Mouse (Mus musculus) lung, embryonic 16.5 days (tissue): Measurements from ENCODE around the gene Tex19.1. TPM values are rescaled to one million over a fixed set of nuclear protein-coding genes. Genes with fewer than 3 reads are reported as not detected.
A peak's percentile ranks its signal among the peaks of the same experiment; 100 is the strongest.

Source experiments
- ATAC-seq: fragments of 200-750 bp; cut with Nextera tagmentation; 2 replicates; pipeline ENCODE4 v1.8.0; 2017; ENCODE audit warnings: low read depth, mild to moderate bottlenecking, moderate library complexity
- H3K27ac ChIP-seq: fragments of 300-500 bp; sonication (generic); 2 replicates; pipeline ENCODE4 v1.5.1; 2014; ENCODE audit warnings: mild to moderate bottlenecking, control low read depth, low read length
- H3K27me3 ChIP-seq: fragments of 300-500 bp; sonication (generic); 2 replicates; pipeline ENCODE4 v1.6.1; 2014; ENCODE audit warnings: low read depth, low read length, mixed read lengths; ENCODE audit not compliant: control insufficient read depth, insufficient read depth
- H3K36me3 ChIP-seq: fragments of 300-500 bp; sonication (generic); 2 replicates; pipeline ENCODE4 v1.6.1; 2014; ENCODE audit warnings: low read length; ENCODE audit not compliant: control insufficient read depth, insufficient read depth
- H3K4me1 ChIP-seq: fragments of 300-500 bp; sonication (generic); replicated peaks from 2 replicates; pipeline ENCODE4 v1.6.1; 2014; ENCODE audit warnings: low read length, mixed read lengths; ENCODE audit not compliant: control insufficient read depth, insufficient read depth
- H3K4me2 ChIP-seq: fragments of 300-500 bp; sonication (generic); 2 replicates; pipeline ENCODE4 v1.6.1; 2014; ENCODE audit warnings: low read depth, low read length, control low read depth
- H3K4me3 ChIP-seq: fragments of 300-500 bp; sonication (generic); 2 replicates; pipeline ENCODE4 v1.5.1; 2014; ENCODE audit warnings: mild to moderate bottlenecking, low read length, control low read depth
- H3K9ac ChIP-seq: fragments of 300-500 bp; sonication (generic); 2 replicates; pipeline ENCODE4 v1.6.1; 2014; ENCODE audit warnings: low read length, control low read depth
- H3K9me3 ChIP-seq: fragments of 300-500 bp; sonication (generic); 2 replicates; pipeline ENCODE4 v1.6.1; 2016; ENCODE audit warnings: low read length; ENCODE audit not compliant: control insufficient read depth
- WGBS: fragments of 180-500 bp; shearing (Covaris S2); extraction: QIAGEN DNeasy Blood & Tissue Kit; methylation state at CpG from one replicate; pipeline ENCODE4 v1.1.7; 2014; 5-methylcytosine and 5-hydroxymethylcytosine counted together
- polyA plus RNA-seq: library from polyadenylated mRNA; unstranded; fragments of >200 nt; fragmentation: Nextera tagmentation; extraction: Ambion mirVana; gene quantifications from 2 replicates; pipeline ENCODE4 v1.2.1, GENCODE M21; 2015

The Tex19.1 gene
- polyA plus RNA-seq, 1 experiment from 2014 or later = not detected

- H3K27ac ChIP-seq = no peak overlapping the region
- no peaks in the 10 kb centered on the region for H3K9me3 ChIP-seq
- 43% methylated on average over 1 of the region's 1 CpGs for WGBS
- H3K4me1 ChIP-seq = no peaks in the 10 kb centered on the region
- H3K4me2 ChIP-seq = no peak overlapping the region
- no peak overlapping the region for H3K9ac ChIP-seq
- no peaks in the 10 kb centered on the region for H3K36me3 ChIP-seq
- H3K27me3 ChIP-seq = no peaks in the 10 kb centered on the region
- no peak overlapping the region for H3K4me3 ChIP-seq
- no peak for ATAC-seq
Observed at GRCm38 (mm10) chr11:121129616-121130015, 16.3 kb upstream of the Tex19.1 start.

GRCm38 (mm10) chr11:121134600-121134999, 11.3 kb upstream of the Tex19.1 start:
- peak; percentile 76 for ATAC-seq
- Histone ChIP-seq H3K4me2 (no peak overlapping the region), H3K4me1 (0 out of 2 replicates have a peak, but pooled peaks cover 4% of the 10 kb centered on the region), H3K27me3 (no peaks in the 10 kb centered on the region), H3K9me3 (no peaks in the 10 kb centered on the region), H3K9ac (no peak overlapping the region), H3K4me3 (no peak overlapping the region), H3K27ac (no peak overlapping the region), H3K36me3 (no peaks in the 10 kb centered on the region)
- 22% methylated on average over 1 of the region's 1 CpGs for WGBS

GRCm38 (mm10) chr11:121137682-121138081, 8.3 kb upstream of the Tex19.1 start:
- H3K27ac ChIP-seq = no peak overlapping the region
- H3K4me1 ChIP-seq = 0 out of 2 replicates have a peak, but pooled peaks cover 4% of the 10 kb centered on the region
- no peak overlapping the region for H3K9ac ChIP-seq
- H3K4me2 ChIP-seq = no peak overlapping the region
- no peak for ATAC-seq
- no peak overlapping the region for H3K4me3 ChIP-seq
- 89% methylated on average over 5 of the region's 5 CpGs for WGBS
- H3K27me3 ChIP-seq = no peaks in the 10 kb centered on the region
- H3K9me3 ChIP-seq = no peaks in the 10 kb centered on the region
- no peaks in the 10 kb centered on the region for H3K36me3 ChIP-seq

GRCm38 (mm10) chr11:121138732-121139131, 7.2 kb upstream of the Tex19.1 start:
- Histone ChIP-seq H3K27ac (no peak overlapping the region), H3K4me1 (peaks cover 4% of the 10 kb centered on the region; the same call in 1 of the 2 replicates), H3K9me3 (no peaks in the 10 kb centered on the region), H3K4me2 (no peak overlapping the region), H3K27me3 (no peaks in the 10 kb centered on the region), H3K36me3 (no peaks in the 10 kb centered on the region), H3K4me3 (no peak overlapping the region), H3K9ac (no peak overlapping the region)
- WGBS = 28% methylated on average over 6 of the region's 6 CpGs
- no peak for ATAC-seq

DNA sequence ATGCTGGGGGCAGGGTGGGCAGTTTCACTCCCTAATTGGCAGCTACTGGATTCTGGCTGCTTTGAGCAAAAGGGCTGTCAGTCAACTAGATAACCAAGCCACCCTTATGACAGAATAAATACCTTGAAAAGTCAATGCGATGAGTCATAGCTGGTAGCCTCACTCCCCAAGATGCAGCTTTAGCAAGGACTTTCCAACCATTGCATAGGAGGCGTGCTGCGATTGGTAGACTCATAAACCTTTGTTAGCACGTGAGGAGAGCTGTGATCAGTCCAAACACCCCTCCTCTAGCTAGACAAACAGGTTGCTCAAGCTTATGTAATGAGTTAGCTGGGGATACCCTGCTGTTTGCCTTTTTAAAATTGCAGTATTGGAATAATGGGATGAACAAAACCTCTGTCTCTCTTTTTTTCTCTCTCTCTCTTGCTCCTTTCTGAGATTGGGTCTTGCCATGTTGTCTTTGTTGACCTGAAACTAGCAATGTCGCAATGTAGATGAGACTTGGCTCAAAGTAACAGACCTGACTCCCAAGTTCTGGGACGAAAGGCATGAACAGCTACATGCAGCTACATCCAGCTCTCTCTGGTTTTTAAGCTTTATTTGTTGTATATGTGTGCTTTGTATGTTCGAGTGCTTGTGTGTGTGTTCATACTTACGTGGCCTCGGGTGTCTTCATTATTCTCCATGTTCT, 2.5 kb upstream of the Tex19.1 start:
- Histone ChIP-seq H3K4me2 (no peak overlapping the region), H3K36me3 (no peaks in the 10 kb centered on the region)

GRCm38 (mm10) chr11:121148193-121148592, 2.2 kb downstream of the Tex19.1 start:
- no peaks in the 10 kb centered on the region for H3K27me3 ChIP-seq
- no peak overlapping the region for H3K4me3 ChIP-seq
- H3K9ac ChIP-seq = no peak overlapping the region
- no peak overlapping the region for H3K4me2 ChIP-seq
- H3K9me3 ChIP-seq = no peaks in the 10 kb centered on the region
- H3K4me1 ChIP-seq = no peaks in the 10 kb centered on the region; the same call in 1 of the 2 replicates
- H3K36me3 ChIP-seq = no peaks in the 10 kb centered on the region
- 74% methylated on average over 3 of the region's 3 CpGs for WGBS
- ATAC-seq = no peak
- no peak overlapping the region for H3K27ac ChIP-seq

More for the DNA sequence above, 2.5 kb upstream of the Tex19.1 start:
- Histone ChIP-seq H3K4me1 (peaks cover 4% of the 10 kb centered on the region; the same call in 1 of the 2 replicates), H3K4me3 (no peak overlapping the region), H3K9me3 (no peaks in the 10 kb centered on the region), H3K27me3 (no peaks in the 10 kb centered on the region), H3K27ac (no peak overlapping the region), H3K9ac (no peak overlapping the region)
- no peak for ATAC-seq
- 66% methylated on average over 9 of the region's 9 CpGs for WGBS

- H3K27ac ChIP-seq = no peak overlapping the region
- H3K4me1 ChIP-seq = peaks cover 9% of the 10 kb centered on the region
- no peak overlapping the region for H3K4me2 ChIP-seq
- peaks cover 32% of the 10 kb centered on the region for H3K27me3 ChIP-seq
- no peaks in the 10 kb centered on the region for H3K9me3 ChIP-seq
- H3K36me3 ChIP-seq = no peaks in the 10 kb centered on the region
- no peak overlapping the region for H3K4me3 ChIP-seq
- ATAC-seq = no peak
- H3K9ac ChIP-seq = no peak overlapping the region
- WGBS = 44% methylated on average over 4 of the region's 4 CpGs
Observed at GRCm38 (mm10) chr11:121154203-121154602, 8.3 kb downstream of the Tex19.1 start.

- H3K9ac ChIP-seq = peak overlapping the region; percentile 11; the same call in 1 of the 2 replicates
- H3K4me1 ChIP-seq = peaks cover 9% of the 10 kb centered on the region
- H3K27me3 ChIP-seq = peaks cover 32% of the 10 kb centered on the region
- WGBS = 1% methylated on average over 45 of the region's 45 CpGs
- peak overlapping the region; percentile 64 for H3K4me2 ChIP-seq
- no peaks in the 10 kb centered on the region for H3K9me3 ChIP-seq
- H3K27ac ChIP-seq = no peak overlapping the region
- H3K36me3 ChIP-seq = no peaks in the 10 kb centered on the region
- peak overlapping the region; percentile 44 for H3K4me3 ChIP-seq
- ATAC-seq = peak; percentile 43; the same call in 1 of the 2 replicates
Observed at GRCm38 (mm10) chr11:121156411-121156891, 10.5 kb downstream of the Tex19.1 start.

GRCm38 (mm10) chr11:121159971-121160370, 14.0 kb downstream of the Tex19.1 start, which contains the start of gene Uts2r:
Uts2r (plus strand) TSS chr11:121160271.
- ATAC-seq = no peak
- Histone ChIP-seq H3K27me3 (peaks cover 31% of the 10 kb centered on the region), H3K4me2 (no peak within 1 kb of the TSS), H3K9me3 (no peaks in the 10 kb centered on the region), H3K27ac (no peak within 1 kb of the TSS), H3K4me1 (peaks cover 9% of the 10 kb centered on the region), H3K4me3 (no peak within 1 kb of the TSS), H3K9ac (no peak within 1 kb of the TSS), H3K36me3 (no peaks in the 10 kb centered on the region)
- 77% methylated on average over 5 of the region's 5 CpGs for WGBS
